30 mouse cellular contexts compared by ENCODE assay signal in genomic region chr8:57547581-57547980, GRCm38 (mm10). TPM values are rescaled to one million over a fixed set of nuclear protein-coding genes. Genes with fewer than 3 reads are reported as not detected.
A peak's percentile ranks its signal among the peaks of the same experiment; 100 is the strongest.
DNase-seq lines count a peak whose midpoint lies in the region; ATAC-seq and TF ChIP-seq lines count a peak whose summit lies in the region.
"Had no signal": no experiment of that assay in that cellular context is flagged by ENCODE, and none has a peak within 500 bp of the region (broad histone marks: within the 10 kb centered on the region; RNA-seq: fewer than 3 reads in every experiment).

No protein-coding gene starts in this region.

- no peak for TF ChIP-seq CTCF in cerebellum, adult 2 months (IDR thresholded peaks at IDR 0.05; ENCODE audit: borderline replicate concordance, insufficient read depth, low read depth, low read length)

- H3K4me2 ChIP-seq in midbrain, embryonic 11.5 days, result no peak overlapping the region
- H3K4me2 ChIP-seq in midbrain, embryonic 13.5 days (replicated peaks), result no peak overlapping the region
- peak overlapping the region; percentile 21; the same call in 1 of the 2 replicates for H3K4me2 ChIP-seq in hindbrain, embryonic 12.5 days (replicated peaks)
- no peak overlapping the region for H3K4me2 ChIP-seq in neural tube, embryonic 12.5 days (replicated peaks)
- H3K4me2 ChIP-seq: embryonic facial prominence, embryonic 13.5 days; heart, embryonic 13.5 days; kidney, embryonic 15.5 days; limb, embryonic 12.5 days; liver, embryonic 15.5 days; lung, embryonic 14.5 days; midbrain, embryonic 12.5 days had no signal

- ATAC-seq in cerebellum, adult (ENCODE audit: insufficient number of reproducible peaks, low FRiP score, low TSS enrichment), result no peak
- ATAC-seq in midbrain, embryonic 11.5 days (ENCODE audit: low FRiP score), result peak; percentile 69; the same call in 1 of the 2 replicates
- no peak for ATAC-seq in midbrain, embryonic 13.5 days
- ATAC-seq in hindbrain, embryonic 12.5 days (ENCODE audit: low FRiP score), result peak; percentile 80
- peak; percentile 56; the same call in 1 of the 2 replicates for ATAC-seq in neural tube, embryonic 12.5 days (ENCODE audit: low FRiP score, low read depth)
- ATAC-seq: forebrain, postnatal 0 days had no signal

- WGBS in cerebellum, adult 2 months, result 75% methylated on average over 12 of the region's 12 CpGs
- 68% methylated on average over 12 of the region's 12 CpGs for WGBS in midbrain, embryonic 11.5 days
- WGBS in midbrain, embryonic 13.5 days, result 65% methylated on average over 12 of the region's 12 CpGs
- 40% methylated on average over 12 of the region's 12 CpGs for WGBS in hindbrain, embryonic 12.5 days
- 48% methylated on average over 12 of the region's 12 CpGs for WGBS in neural tube, embryonic 12.5 days

- peak in 1 of 2 experiments; percentile 33 for DNase-seq in cerebellum, adult 2 months
- no peak for DNase-seq in midbrain, embryonic 11.5 days (ENCODE audit: low spot score, missing footprints)
- DNase-seq in left cerebral cortex, adult 18-20 months (ENCODE audit: low spot score in 2 of 2), result no peak
- DNase-seq in adrenal gland, postnatal 14 days, result no peak
- DNase-seq: adrenal gland, adult 8-10 months; cerebellum, adult 11 months; cerebellum, adult 9-11 months; forebrain, postnatal 0 days; gastrocnemius, postnatal 10 days; heart, postnatal 10 days; kidney, adult 18-20 months; kidney, postnatal 25 days; lung, embryonic 14.5 days; lung, postnatal 14 days; right cerebral cortex, postnatal 25 days; spleen, adult 18-20 months; thymus, postnatal 4 days had no signal

- TF ChIP-seq POLR2A in cerebellum, adult 2 months (IDR thresholded peaks at IDR 0.05; ENCODE audit: borderline replicate concordance, insufficient read depth, low read length), result no peak

- peak overlapping the region; percentile 100 for H3K27ac ChIP-seq in cerebellum, adult 2 months (ENCODE audit: insufficient read depth, low read length)
- H3K27ac ChIP-seq in midbrain, embryonic 11.5 days (ENCODE audit: low read depth, low read length), result no peak overlapping the region
- H3K27ac ChIP-seq in midbrain, embryonic 13.5 days, result no peak overlapping the region
- H3K27ac ChIP-seq in hindbrain, embryonic 12.5 days, result no peak overlapping the region
- H3K27ac ChIP-seq in neural tube, embryonic 12.5 days, result no peak overlapping the region
- H3K27ac ChIP-seq: embryonic facial prominence, embryonic 13.5 days; forebrain, embryonic 10.5 days; heart, embryonic 13.5 days; kidney, embryonic 15.5 days; left cerebral cortex, adult 2 months; limb, embryonic 12.5 days; liver, embryonic 15.5 days; midbrain, embryonic 12.5 days had no signal

- no peak overlapping the region for H3K9ac ChIP-seq in midbrain, embryonic 11.5 days (ENCODE audit: low read length)
- no peak overlapping the region for H3K9ac ChIP-seq in midbrain, embryonic 13.5 days (replicated peaks)
- no peak overlapping the region for H3K9ac ChIP-seq in hindbrain, embryonic 12.5 days
- no peak overlapping the region for H3K9ac ChIP-seq in neural tube, embryonic 12.5 days
- H3K9ac ChIP-seq: embryonic facial prominence, embryonic 13.5 days; forebrain, postnatal 0 days; heart, embryonic 13.5 days; kidney, embryonic 15.5 days; limb, embryonic 12.5 days; liver, embryonic 15.5 days; lung, embryonic 14.5 days; midbrain, embryonic 12.5 days had no signal

- peaks cover 44% of the 10 kb centered on the region for H3K4me1 ChIP-seq in cerebellum, adult 2 months (ENCODE audit: control insufficient read depth, insufficient read depth, low read length)
- H3K4me1 ChIP-seq in midbrain, embryonic 11.5 days (ENCODE audit: control insufficient read depth, insufficient read depth, low read length), result no peaks in the 10 kb centered on the region
- no peaks in the 10 kb centered on the region for H3K4me1 ChIP-seq in midbrain, embryonic 13.5 days (replicated peaks)
- H3K4me1 ChIP-seq in hindbrain, embryonic 12.5 days, result peaks cover 6% of the 10 kb centered on the region; the same call in 1 of the 2 replicates
- peaks cover 7% of the 10 kb centered on the region for H3K4me1 ChIP-seq in neural tube, embryonic 12.5 days
- H3K4me1 ChIP-seq: forebrain, embryonic 10.5 days; limb, embryonic 12.5 days; liver, embryonic 15.5 days; midbrain, embryonic 12.5 days had no signal

- H3K4me3 ChIP-seq in cerebellum, adult 2 months (replicated peaks; ENCODE audit: insufficient read depth, low read depth, low read length), result no peak overlapping the region
- H3K4me3 ChIP-seq in midbrain, embryonic 11.5 days (ENCODE audit: low read depth, low read length), result no peak overlapping the region
- H3K4me3 ChIP-seq in midbrain, embryonic 13.5 days (replicated peaks), result no peak overlapping the region
- H3K4me3 ChIP-seq in hindbrain, embryonic 12.5 days, result no peak overlapping the region
- no peak overlapping the region for H3K4me3 ChIP-seq in neural tube, embryonic 12.5 days
- H3K4me3 ChIP-seq: embryonic facial prominence, embryonic 13.5 days; forebrain, embryonic 10.5 days; heart, embryonic 13.5 days; kidney, embryonic 15.5 days; left cerebral cortex, adult 2 months; limb, embryonic 12.5 days; liver, embryonic 15.5 days; midbrain, embryonic 12.5 days had no signal

- no peaks in the 10 kb centered on the region for H3K9me3 ChIP-seq in midbrain, embryonic 11.5 days (ENCODE audit: control insufficient read depth, low read length)
- no peaks in the 10 kb centered on the region for H3K9me3 ChIP-seq in midbrain, embryonic 13.5 days
- H3K9me3 ChIP-seq in hindbrain, embryonic 12.5 days (replicated peaks), result no peaks in the 10 kb centered on the region
- no peaks in the 10 kb centered on the region for H3K9me3 ChIP-seq in neural tube, embryonic 12.5 days
- H3K9me3 ChIP-seq: embryonic facial prominence, embryonic 13.5 days; forebrain, embryonic 10.5 days; G1E; heart, embryonic 13.5 days; kidney, embryonic 15.5 days; limb, embryonic 12.5 days; liver, embryonic 15.5 days; midbrain, embryonic 12.5 days had no signal

- no peaks in the 10 kb centered on the region for H3K27me3 ChIP-seq in cerebellum, adult 2 months (ENCODE audit: control insufficient read depth, insufficient read depth, low read length)
- no peaks in the 10 kb centered on the region for H3K27me3 ChIP-seq in midbrain, embryonic 11.5 days (ENCODE audit: control insufficient read depth, insufficient read depth, low read length)
- H3K27me3 ChIP-seq in midbrain, embryonic 13.5 days, result no peaks in the 10 kb centered on the region
- H3K27me3 ChIP-seq in hindbrain, embryonic 12.5 days, result no peaks in the 10 kb centered on the region
- H3K27me3 ChIP-seq in neural tube, embryonic 12.5 days (replicated peaks), result no peaks in the 10 kb centered on the region
- H3K27me3 ChIP-seq: embryonic facial prominence, embryonic 13.5 days; heart, embryonic 13.5 days; kidney, embryonic 15.5 days; limb, embryonic 12.5 days; liver, embryonic 15.5 days; midbrain, embryonic 12.5 days had no signal

- H3K36me3 ChIP-seq in midbrain, embryonic 11.5 days (ENCODE audit: control insufficient read depth, insufficient read depth, low read length), result no peaks in the 10 kb centered on the region
- no peaks in the 10 kb centered on the region for H3K36me3 ChIP-seq in midbrain, embryonic 13.5 days
- H3K36me3 ChIP-seq in hindbrain, embryonic 12.5 days, result no peaks in the 10 kb centered on the region
- H3K36me3 ChIP-seq in neural tube, embryonic 12.5 days, result peaks cover 3% of the 10 kb centered on the region
- H3K36me3 ChIP-seq: embryonic facial prominence, embryonic 13.5 days; liver, embryonic 15.5 days; midbrain, embryonic 12.5 days had no signal

RNA-seq across cellular contexts. Expression of gene Hmgb2, which starts 35.9 kb away (rescaled TPM):
- 5.5 and 6.0 TPM in 2 replicates for polyA plus RNA-seq in cerebellum, adult 2 months (2012; rRNA removed)
- 628 and 641 TPM in 2 replicates for polyA plus RNA-seq in midbrain, embryonic 11.5 days (2014; fragmentation: Nextera tagmentation; extraction: Ambion mirVana)
- polyA plus RNA-seq in midbrain, embryonic 13.5 days (2015; fragmentation: Nextera tagmentation; extraction: Ambion mirVana), result 210 and 259 TPM in 2 replicates
- polyA plus RNA-seq in hindbrain, embryonic 12.5 days (2016; fragmentation: Nextera tagmentation; extraction: Ambion mirVana), result 331 and 384 TPM in 2 replicates
- polyA plus RNA-seq in neural tube, embryonic 12.5 days (2016; fragmentation: Nextera tagmentation; extraction: Ambion mirVana), result 387 and 409 TPM in 2 replicates
- 1 to 10 TPM; 2.8 to 5.2 TPM for total RNA-seq in left cerebral cortex, adult 18-20 months (2021)
- 56.5 and 57.5 TPM in 2 replicates for total RNA-seq in adrenal gland, postnatal 14 days (2021)

RNA-seq across cellular contexts. Expression of gene Sap30, which starts 59.9 kb away (rescaled TPM):
- polyA plus RNA-seq in cerebellum, adult 2 months (2012; rRNA removed), result 12.5 and 14.1 TPM in 2 replicates
- polyA plus RNA-seq in midbrain, embryonic 11.5 days (2014; fragmentation: Nextera tagmentation; extraction: Ambion mirVana), result 119 and 123 TPM in 2 replicates
- polyA plus RNA-seq in midbrain, embryonic 13.5 days (2015; fragmentation: Nextera tagmentation; extraction: Ambion mirVana), result 61.5 and 76.2 TPM in 2 replicates
- polyA plus RNA-seq in hindbrain, embryonic 12.5 days (2016; fragmentation: Nextera tagmentation; extraction: Ambion mirVana), result 89.9 and 90.4 TPM in 2 replicates
- polyA plus RNA-seq in neural tube, embryonic 12.5 days (2016; fragmentation: Nextera tagmentation; extraction: Ambion mirVana), result 101 and 105 TPM in 2 replicates
- 10 to 100 TPM; 12.2 to 14.3 TPM for total RNA-seq in left cerebral cortex, adult 18-20 months (2021)
- total RNA-seq in adrenal gland, postnatal 14 days (2021), result 11.6 and 12.0 TPM in 2 replicates

Comparison
In these comparisons a context has a peak if more than half of its experiments do, and no peak if none do; other contexts are left out.
1. ATAC-seq: peak in midbrain, embryonic 11.5 days (single experiment), hindbrain, embryonic 12.5 days (single experiment) and neural tube, embryonic 12.5 days (single experiment); none in cerebellum, adult (single experiment) and midbrain, embryonic 13.5 days (single experiment).
2. RNA of gene Hmgb2, which starts 35.9 kb away (polyA plus RNA-seq): 628 to 641 TPM in midbrain, embryonic 11.5 days, 387 to 409 TPM in neural tube, embryonic 12.5 days, 331 to 384 TPM in hindbrain, embryonic 12.5 days and 210 to 259 TPM in midbrain, embryonic 13.5 days; 5.5 to 6.0 TPM in cerebellum, adult 2 months; every median in the first group is over 10 times any median in the second.